Mouse (Mus musculus) kidney, postnatal 0 days (tissue): ENCODE measurements around the gene Ttc39b. TPM values are rescaled to one million over a fixed set of nuclear protein-coding genes. Genes with fewer than 3 reads are reported as not detected.

Experiments
- ATAC-seq: fragments of 200-750 bp; cut with Nextera tagmentation; replicated peaks from 2 replicates; pipeline ENCODE4 v1.8.0; 2017; ENCODE audit warnings: low read depth, moderate number of reproducible peaks, moderate TSS enrichment, moderate library complexity; ENCODE audit not compliant: low FRiP score
- DNase-seq: peaks from one replicate; pipeline ENCODE4 v3.0.0-alpha.2; 2016; ENCODE audit warnings: low spot score
- H3K27ac ChIP-seq: fragments of 300-500 bp; sonication (generic); 2 replicates; pipeline ENCODE4 v1.5.1; 2014; ENCODE audit warnings: mild to moderate bottlenecking
- H3K27me3 ChIP-seq: fragments of 300-500 bp; sonication (generic); 2 replicates; pipeline ENCODE4 v1.6.1; 2014; ENCODE audit warnings: low read length, mixed read lengths; ENCODE audit not compliant: insufficient read depth
- H3K36me3 ChIP-seq: fragments of 300-500 bp; sonication (generic); 2 replicates; pipeline ENCODE4 v1.6.1; 2014; ENCODE audit warnings: low read length, mixed read lengths; ENCODE audit not compliant: insufficient read depth
- H3K4me1 ChIP-seq: fragments of 300-500 bp; sonication (generic); replicated peaks from 2 replicates; pipeline ENCODE4 v1.6.1; 2014; ENCODE audit warnings: antibody characterized with exemption, low read length, mixed read lengths; ENCODE audit not compliant: insufficient read depth
- H3K4me2 ChIP-seq: fragments of 300-500 bp; sonication (generic); 2 replicates; pipeline ENCODE4 v1.6.1; 2014; ENCODE audit warnings: mild to moderate bottlenecking, low read length, moderate library complexity, mixed read lengths
- H3K4me3 ChIP-seq: fragments of 300-500 bp; sonication (generic); replicated peaks from 2 replicates; pipeline ENCODE4 v1.5.1; 2014; ENCODE audit warnings: low read depth, low read length
- H3K9ac ChIP-seq: fragments of 300-500 bp; sonication (generic); 2 replicates; pipeline ENCODE4 v1.6.1; 2014; ENCODE audit warnings: low read depth, low read length
- H3K9me3 ChIP-seq: fragments of 300-500 bp; sonication (generic); replicated peaks from 2 replicates; pipeline ENCODE4 v1.6.1; 2016; ENCODE audit warnings: low read length, inconsistent platforms, mixed read lengths
- CTCF ChIP-seq: IDR thresholded peaks from 2 replicates; pipeline ENCODE4 v1.5.1; 2016; ENCODE audit warnings: antibody characterized with exemption, low read depth, mild to moderate bottlenecking, moderate library complexity
- WGBS: fragments of 180-500 bp; shearing (Covaris S2); extraction: QIAGEN DNeasy Blood & Tissue Kit; methylation state at CpG from one replicate; pipeline ENCODE4 v1.1.7; 2014; 5-methylcytosine and 5-hydroxymethylcytosine counted together
- polyA plus RNA-seq: library from polyadenylated mRNA; unstranded; fragments of >200 nt; fragmentation: Nextera tagmentation; extraction: Ambion mirVana; gene quantifications from 2 replicates; pipeline ENCODE4 v1.2.1, GENCODE M21; 2015

Gene Ttc39b
- polyA plus RNA-seq, 1 experiment from 2014 or later: 3.8 TPM

GRCm38 (mm10) chr4:83323201-83323903 is 703 bp downstream of the Ttc39b start:
- 3% methylated on average over 48 of the region's 48 CpGs for WGBS
- DNase-seq (peak; percentile 84), ATAC-seq (peak; percentile 52; the same call in 1 of the 2 replicates)
- H3K36me3 ChIP-seq: no peaks in the 10 kb centered on the region
- H3K9me3 ChIP-seq: no peaks in the 10 kb centered on the region
- H3K4me2 ChIP-seq: peak overlapping the region; percentile 75
- peak; percentile 54 for TF ChIP-seq CTCF
- H3K4me3 ChIP-seq: peak overlapping the region; percentile 67
- H3K27me3 ChIP-seq: no peaks in the 10 kb centered on the region
- H3K27ac ChIP-seq: peak overlapping the region; percentile 79
- H3K9ac ChIP-seq: peak overlapping the region; percentile 69
- H3K4me1 ChIP-seq: peaks cover 16% of the 10 kb centered on the region

- no peak overlapping the region for H3K9ac ChIP-seq
- 88% methylated on average over 4 of the region's 4 CpGs for WGBS
- no peak overlapping the region for H3K4me3 ChIP-seq
- H3K4me2 ChIP-seq: no peak overlapping the region
- H3K4me1 ChIP-seq: peaks cover 13% of the 10 kb centered on the region
- ATAC-seq (no peak), DNase-seq (no peak)
- TF ChIP-seq CTCF: no peak
- no peaks in the 10 kb centered on the region for H3K36me3 ChIP-seq
- H3K27ac ChIP-seq: no peak overlapping the region
- no peaks in the 10 kb centered on the region for H3K27me3 ChIP-seq
- no peaks in the 10 kb centered on the region for H3K9me3 ChIP-seq
These were observed 4.3 kb downstream of the Ttc39b start for GRCm38 (mm10) chr4:83319736-83320135.

DNA sequence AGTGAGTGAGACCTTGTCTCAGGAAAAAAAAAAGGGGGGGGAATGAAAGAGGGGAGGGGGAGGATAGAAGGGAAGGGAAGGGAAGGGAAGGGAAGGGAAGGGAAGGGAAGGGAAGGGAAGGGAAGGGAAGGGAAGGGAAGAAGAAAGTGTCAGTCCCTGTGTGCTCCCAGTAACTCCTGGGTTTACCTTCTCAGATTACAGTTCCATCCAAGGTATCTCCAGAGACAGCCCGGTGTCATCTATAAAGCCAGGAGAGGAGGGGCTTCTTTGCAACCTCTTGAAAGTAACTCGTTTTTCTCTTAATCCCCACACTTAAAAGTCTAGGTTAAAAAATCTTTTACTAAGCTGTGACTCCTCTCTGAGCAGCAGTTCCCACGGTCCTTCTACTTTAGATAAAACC is 5.3 kb downstream of the Ttc39b start:
- TF ChIP-seq CTCF: no peak
- Histone ChIP-seq H3K4me1 (peaks cover 19% of the 10 kb centered on the region; the same call in 1 of the 2 replicates), H3K36me3 (no peaks in the 10 kb centered on the region), H3K9ac (no peak overlapping the region), H3K27me3 (no peaks in the 10 kb centered on the region), H3K27ac (no peak overlapping the region), H3K4me2 (no peak overlapping the region), H3K9me3 (no peaks in the 10 kb centered on the region), H3K4me3 (no peak overlapping the region)
- ATAC-seq: no peak
- 34% methylated on average over 3 of the region's 3 CpGs for WGBS
- no peak for DNase-seq

- Histone ChIP-seq H3K9ac (no peak overlapping the region), H3K36me3 (no peaks in the 10 kb centered on the region), H3K27ac (no peak overlapping the region), H3K4me2 (no peak overlapping the region), H3K9me3 (no peaks in the 10 kb centered on the region), H3K4me1 (peaks cover 15% of the 10 kb centered on the region; the same call in 1 of the 2 replicates), H3K4me3 (no peak overlapping the region), H3K27me3 (no peaks in the 10 kb centered on the region)
- no peak for DNase-seq
- no peak for TF ChIP-seq CTCF
- 64% methylated on average over 3 of the region's 3 CpGs for WGBS
- ATAC-seq: no peak
These were observed 6.2 kb downstream of the Ttc39b start for GRCm38 (mm10) chr4:83317826-83318348.

GRCm38 (mm10) chr4:83316718-83317117 is 7.3 kb downstream of the Ttc39b start:
- Histone ChIP-seq H3K27me3 (no peaks in the 10 kb centered on the region), H3K36me3 (no peaks in the 10 kb centered on the region), H3K27ac (no peak overlapping the region), H3K4me1 (0 out of 2 replicates have a peak, but pooled peaks cover 13% of the 10 kb centered on the region), H3K4me2 (no peak overlapping the region), H3K4me3 (no peak overlapping the region), H3K9ac (no peak overlapping the region), H3K9me3 (no peaks in the 10 kb centered on the region)
- WGBS: 74% methylated on average over 3 of the region's 3 CpGs
- no peak; the same call in 1 of the 2 replicates for ATAC-seq
- DNase-seq: no peak
- no peak for TF ChIP-seq CTCF

DNA sequence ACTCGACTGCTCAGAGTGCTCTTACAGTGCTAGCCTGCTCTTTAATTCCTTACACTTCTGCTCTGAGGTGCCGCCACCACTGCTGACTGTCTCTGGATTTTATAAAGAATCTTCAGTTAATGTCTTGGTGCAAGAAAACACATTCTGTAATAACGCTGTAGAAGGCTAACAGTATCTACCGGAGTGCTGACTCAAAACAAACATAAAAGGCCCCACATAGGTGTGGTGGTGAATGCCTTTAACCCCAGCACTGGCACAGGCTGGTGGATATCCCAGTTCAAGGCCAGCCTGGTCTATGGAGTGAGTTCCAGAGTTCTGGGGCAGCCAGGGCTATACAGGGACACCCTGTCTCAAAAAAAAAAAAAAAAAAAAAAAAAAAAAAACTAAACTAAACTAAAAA is 8.1 kb downstream of the Ttc39b start:
- 0 out of 2 replicates have a peak, but pooled peaks cover 13% of the 10 kb centered on the region for H3K4me1 ChIP-seq
- DNase-seq (no peak), ATAC-seq (no peak)
- no peak for TF ChIP-seq CTCF
- no peaks in the 10 kb centered on the region for H3K27me3 ChIP-seq
- no peak overlapping the region for H3K9ac ChIP-seq
- H3K36me3 ChIP-seq: no peaks in the 10 kb centered on the region
- H3K4me2 ChIP-seq: no peak overlapping the region
- H3K4me3 ChIP-seq: no peak overlapping the region
- H3K27ac ChIP-seq: no peak overlapping the region
- 85% methylated on average over 4 of the region's 4 CpGs for WGBS
- no peaks in the 10 kb centered on the region for H3K9me3 ChIP-seq
